Mouse (Mus musculus) large intestine, adult 2 months (tissue): ENCODE measurements around the gene Dgkg. TPM values are rescaled to one million over a fixed set of nuclear protein-coding genes. Genes with fewer than 3 reads are reported as not detected.

Experiments used
- DNase-seq: peaks from one replicate; pipeline ENCODE4 v3.0.0-alpha.2; 2012; ENCODE audit warnings: low read depth, low spot score
- WGBS: fragments of 180-500 bp; shearing (Covaris S2); methylation state at CpG from one replicate; pipeline ENCODE4 v1.1.7; 2018; 5-methylcytosine and 5-hydroxymethylcytosine counted together
- polyA plus RNA-seq: library from polyadenylated mRNA; depleted of rRNA; stranded (reverse); fragments of >200 nt; gene quantifications from 2 replicates; pipeline ENCODE4 v1.2.3, GENCODE M21; 2012

Dgkg gene
- polyA plus RNA-seq, 1 experiment: 0.31 TPM

DNA sequence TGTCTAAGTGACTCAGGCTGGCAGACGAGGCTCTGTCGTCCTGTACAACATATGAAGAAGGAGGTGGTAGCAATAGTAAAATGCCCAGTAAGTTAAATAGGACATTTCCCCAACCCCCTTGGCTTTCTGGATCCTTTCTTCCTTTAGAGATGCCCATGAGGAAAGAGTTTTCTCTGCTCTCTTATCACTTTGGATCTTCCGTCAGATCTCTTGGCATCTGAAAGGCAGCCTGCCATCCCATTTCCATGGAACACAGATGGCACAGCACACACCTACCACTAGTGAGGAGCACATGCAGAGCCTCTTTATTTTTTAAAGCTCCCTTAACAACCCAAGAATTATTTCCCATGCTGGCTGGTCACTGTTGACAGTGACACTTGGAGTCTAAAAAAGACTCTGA lies 194.8 kb downstream of the Dgkg start:
- WGBS: 81% methylated on average over 3 of the region's 3 CpGs
- no peak for DNase-seq

GRCm38 (mm10) chr16:22461728-22462127 lies 195.3 kb downstream of the Dgkg start:
- 80% methylated on average over 6 of the region's 6 CpGs for WGBS
- DNase-seq: no peak

- DNase-seq: no peak
- 55% methylated on average over 1 of the region's 1 CpGs for WGBS
Observed at GRCm38 (mm10) chr16:22460960-22461359, 196.1 kb downstream of the Dgkg start.

GRCm38 (mm10) chr16:22452082-22452481 lies 204.9 kb downstream of the Dgkg start:
- DNase-seq: no peak
- 32% methylated on average over 9 of the region's 9 CpGs for WGBS

DNA sequence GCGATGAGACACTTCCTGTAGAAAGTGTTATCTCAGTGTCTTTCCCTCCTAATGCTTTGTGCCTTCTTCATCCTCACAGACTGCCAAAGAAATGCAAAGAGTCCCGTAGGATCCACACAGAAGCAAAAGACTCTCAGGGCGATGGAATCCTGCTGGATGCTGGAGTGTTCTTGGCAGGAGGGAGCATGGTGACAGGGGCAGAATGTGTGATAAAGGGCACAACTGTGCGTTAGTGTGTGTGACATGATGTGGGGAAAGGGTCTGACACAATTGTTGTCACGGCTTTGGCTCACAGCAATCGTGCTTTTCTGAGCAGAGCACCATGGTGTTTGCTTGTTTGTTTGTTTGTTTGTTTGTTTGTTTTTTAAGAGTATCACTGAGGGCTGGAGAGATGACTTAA lies 208.9 kb downstream of the Dgkg start:
- 93% methylated on average over 6 of the region's 6 CpGs for WGBS
- no peak for DNase-seq

DNA sequence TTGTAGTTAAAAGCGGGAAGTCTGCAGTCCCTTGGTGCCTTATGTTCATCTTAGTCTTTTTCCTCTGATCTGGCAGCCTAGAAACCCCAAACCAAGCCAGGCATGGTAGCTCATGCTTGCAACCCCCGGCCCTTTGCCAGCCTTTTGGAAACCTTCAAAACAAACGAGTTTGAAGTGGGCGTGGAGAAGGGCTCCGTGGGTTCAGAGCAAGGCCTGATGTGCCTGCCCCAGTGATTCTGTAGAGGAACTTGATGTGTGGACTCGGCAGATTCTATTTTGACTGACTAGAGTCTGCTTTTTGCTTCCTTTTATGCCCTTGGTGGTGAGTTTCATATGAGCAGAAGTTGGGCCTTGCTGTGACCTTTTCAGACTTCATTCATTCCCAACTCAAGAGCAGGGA lies 212.2 kb downstream of the Dgkg start:
- WGBS: 73% methylated on average over 6 of the region's 6 CpGs
- no peak for DNase-seq

DNA sequence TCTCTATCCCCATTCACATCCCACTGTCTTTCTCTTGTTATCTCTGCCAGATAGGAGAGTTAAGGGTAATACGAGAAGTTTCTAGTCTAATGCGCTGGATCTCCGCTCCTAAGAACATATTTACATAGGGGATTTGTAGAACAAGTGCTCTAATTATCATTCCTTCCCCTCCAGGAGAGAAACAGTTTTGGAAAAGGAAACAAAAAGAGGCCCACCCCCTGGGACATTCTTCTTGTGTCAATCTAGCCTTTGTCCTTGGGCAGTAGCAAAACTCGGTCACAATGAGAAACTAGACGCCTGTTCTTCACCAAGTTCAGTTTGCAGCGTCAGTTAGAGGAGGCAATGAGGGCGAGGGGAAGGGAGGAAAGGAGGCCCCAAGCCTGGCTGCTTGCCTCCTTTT lies 214.8 kb downstream of the Dgkg start:
- 87% methylated on average over 7 of the region's 7 CpGs for WGBS
- no peak for DNase-seq

DNA sequence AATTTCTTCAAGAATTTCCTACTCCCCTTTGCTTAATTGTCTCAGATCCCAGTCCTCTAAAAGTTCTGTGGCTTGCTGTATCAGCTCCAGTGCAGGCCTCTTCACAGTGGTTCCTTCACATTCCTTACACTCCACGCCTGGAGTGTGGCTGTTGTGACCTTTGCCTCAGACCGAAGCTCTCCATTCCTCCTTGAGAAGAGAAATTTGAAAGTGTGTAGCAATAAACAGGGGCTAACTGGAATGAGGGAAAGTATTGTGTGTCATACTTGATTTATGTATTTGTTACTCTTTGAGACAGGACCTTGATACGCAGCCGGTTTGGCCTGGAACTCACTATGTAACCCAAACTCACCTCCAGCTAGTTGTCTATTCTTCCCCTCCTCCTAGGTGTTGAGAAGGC lies 215.7 kb downstream of the Dgkg start:
- 55% methylated on average over 4 of the region's 4 CpGs for WGBS
- no peak for DNase-seq

GRCm38 (mm10) chr16:22440269-22440668 lies 216.8 kb downstream of the Dgkg start:
- WGBS: under 1% methylated on average over 18 of the region's 18 CpGs
- DNase-seq: peak; percentile 39

DNA sequence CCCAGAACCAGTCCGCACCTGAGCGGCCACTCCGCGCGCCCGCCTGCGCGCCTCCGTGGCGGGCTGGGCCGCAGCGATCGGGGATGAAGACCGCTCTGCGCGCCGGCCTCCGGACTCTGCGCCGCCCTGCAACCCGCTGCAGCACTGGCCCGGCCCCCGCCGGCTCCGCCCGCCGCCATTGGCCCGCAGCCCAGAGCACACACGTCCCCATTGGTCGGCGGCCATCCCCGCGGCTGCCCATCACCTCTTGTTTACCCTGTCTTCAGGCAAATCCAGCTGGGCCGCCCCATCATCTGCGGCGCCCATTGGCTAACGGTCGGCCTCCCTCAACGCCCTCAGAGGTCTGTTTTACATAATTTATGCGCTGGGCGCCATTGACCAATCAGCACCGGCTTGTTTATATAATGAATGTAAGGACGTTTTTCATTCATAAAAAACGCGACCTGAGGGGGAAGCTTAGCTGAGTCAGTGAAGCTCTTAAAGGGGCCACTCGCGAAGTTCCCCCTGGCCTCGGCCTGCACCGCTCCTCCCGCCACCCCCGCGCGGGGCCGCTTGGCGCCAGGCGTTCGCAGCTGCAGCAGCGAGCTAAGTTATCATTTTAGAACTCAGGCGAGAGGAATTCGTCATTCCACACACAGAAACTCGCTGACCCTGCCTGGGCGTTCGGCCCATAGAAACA lies 217.4 kb downstream of the Dgkg start, which contains the start of gene Etv5:
Gene Etv5 (minus strand): TSS at position 221 of the 679 bp plus-strand sequence.
- under 1% methylated on average over 63 of the region's 63 CpGs for WGBS
- DNase-seq: peak; percentile 93

- no peak for DNase-seq
- WGBS: under 1% methylated on average over 59 of the region's 59 CpGs
Observed at GRCm38 (mm10) chr16:22438441-22439373, 218.3 kb downstream of the Dgkg start.

DNA sequence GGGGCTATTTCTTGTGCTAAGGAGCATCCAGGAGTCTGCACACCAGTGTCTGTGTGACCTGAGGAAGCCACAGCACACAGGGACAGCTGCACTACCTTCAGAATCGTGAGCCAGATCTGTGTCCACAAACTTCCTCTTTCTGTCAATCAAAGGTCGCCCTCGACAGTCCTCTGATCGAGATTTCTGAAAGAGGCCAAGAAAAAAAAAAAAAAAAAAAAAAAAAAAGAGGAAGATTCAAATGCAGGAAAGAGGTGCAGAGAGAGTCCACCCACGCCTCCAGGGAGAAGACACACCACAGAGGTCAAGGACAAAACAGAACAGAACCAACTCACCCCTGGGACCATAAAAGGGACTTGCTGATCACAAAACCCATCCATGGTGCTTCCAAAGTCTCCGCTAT lies 220.9 kb downstream of the Dgkg start:
- WGBS: 36% methylated on average over 6 of the region's 6 CpGs
- DNase-seq: no peak

DNA sequence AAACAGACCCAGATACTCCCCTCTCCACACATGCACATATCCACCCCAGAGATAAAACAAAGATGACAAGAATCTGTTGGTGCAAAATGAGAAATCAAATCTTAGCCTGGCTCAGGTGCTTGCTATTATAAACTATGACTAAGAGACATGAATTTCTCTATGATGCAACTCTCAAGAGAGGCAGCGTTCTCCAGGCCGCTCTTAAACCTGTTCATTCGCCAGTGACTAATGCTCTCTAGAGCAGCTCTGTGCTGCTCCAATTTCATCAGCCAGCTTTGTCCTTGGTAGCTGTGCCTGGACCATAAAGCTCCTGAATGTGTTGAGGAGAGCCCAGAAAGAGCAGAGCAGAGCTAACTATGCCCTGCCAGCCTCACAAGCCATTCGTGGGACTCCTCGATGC lies 222.5 kb downstream of the Dgkg start:
- 82% methylated on average over 5 of the region's 5 CpGs for WGBS
- DNase-seq: no peak

DNA sequence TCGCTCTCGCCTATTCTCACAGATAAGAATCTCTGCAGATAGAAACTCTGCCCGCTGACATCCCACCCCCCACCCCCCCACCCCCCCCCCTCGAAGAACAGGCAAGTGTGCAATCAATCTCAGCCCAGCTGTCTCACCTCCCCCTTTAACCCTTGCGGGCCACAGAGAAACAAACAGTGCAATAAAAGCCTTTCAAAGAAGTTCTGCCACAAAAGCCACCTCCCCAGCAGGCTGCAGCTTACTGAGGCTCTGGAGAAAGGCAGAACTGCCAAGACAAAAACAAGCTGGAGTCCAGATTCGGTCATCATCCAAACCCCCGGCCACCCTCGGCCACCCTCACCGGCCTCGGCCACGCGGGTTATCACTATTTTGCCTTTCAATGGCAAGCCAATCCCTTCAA lies 223.1 kb downstream of the Dgkg start:
- WGBS: 72% methylated on average over 12 of the region's 12 CpGs
- DNase-seq: no peak

DNA sequence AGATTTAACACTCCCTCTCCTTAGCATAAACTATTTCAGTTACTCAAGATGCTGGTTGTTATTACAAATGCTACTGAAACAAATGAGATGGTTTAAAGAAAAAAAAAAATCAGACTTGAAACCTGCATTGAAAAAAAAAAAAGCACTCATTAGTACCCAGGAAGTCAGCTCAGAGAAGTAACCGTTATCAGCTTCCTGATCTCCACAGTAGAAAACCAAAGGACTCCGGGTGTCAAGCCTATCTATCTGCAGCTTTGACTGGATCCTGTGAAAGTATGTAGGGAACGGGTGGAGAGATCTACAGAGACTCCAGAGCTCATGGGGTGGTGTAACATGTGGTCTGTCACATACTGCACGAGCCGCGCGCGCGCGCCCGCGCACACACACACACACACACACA lies 225.2 kb downstream of the Dgkg start:
- DNase-seq: no peak
- 83% methylated on average over 12 of the region's 12 CpGs for WGBS

DNA sequence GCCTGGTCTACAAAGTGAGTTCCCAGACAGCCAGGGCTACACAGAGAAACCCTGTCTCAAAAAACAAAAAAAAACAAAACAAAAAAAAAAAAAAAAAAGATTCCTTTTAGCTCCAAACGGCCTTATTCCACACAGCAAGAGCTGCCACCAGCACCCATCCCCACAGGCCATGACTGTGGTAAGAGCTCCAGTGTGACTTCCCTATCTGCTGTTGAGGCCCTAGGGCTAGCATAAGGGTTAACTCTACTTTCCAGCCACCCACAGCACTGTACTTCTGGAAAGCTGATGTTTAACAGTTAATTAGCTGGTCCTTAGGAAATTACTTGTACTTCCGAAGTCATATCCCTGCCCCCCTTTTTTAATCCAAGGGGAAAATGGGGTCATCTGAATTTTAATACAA lies 225.7 kb downstream of the Dgkg start:
- 77% methylated on average over 2 of the region's 2 CpGs for WGBS
- DNase-seq: no peak

DNA sequence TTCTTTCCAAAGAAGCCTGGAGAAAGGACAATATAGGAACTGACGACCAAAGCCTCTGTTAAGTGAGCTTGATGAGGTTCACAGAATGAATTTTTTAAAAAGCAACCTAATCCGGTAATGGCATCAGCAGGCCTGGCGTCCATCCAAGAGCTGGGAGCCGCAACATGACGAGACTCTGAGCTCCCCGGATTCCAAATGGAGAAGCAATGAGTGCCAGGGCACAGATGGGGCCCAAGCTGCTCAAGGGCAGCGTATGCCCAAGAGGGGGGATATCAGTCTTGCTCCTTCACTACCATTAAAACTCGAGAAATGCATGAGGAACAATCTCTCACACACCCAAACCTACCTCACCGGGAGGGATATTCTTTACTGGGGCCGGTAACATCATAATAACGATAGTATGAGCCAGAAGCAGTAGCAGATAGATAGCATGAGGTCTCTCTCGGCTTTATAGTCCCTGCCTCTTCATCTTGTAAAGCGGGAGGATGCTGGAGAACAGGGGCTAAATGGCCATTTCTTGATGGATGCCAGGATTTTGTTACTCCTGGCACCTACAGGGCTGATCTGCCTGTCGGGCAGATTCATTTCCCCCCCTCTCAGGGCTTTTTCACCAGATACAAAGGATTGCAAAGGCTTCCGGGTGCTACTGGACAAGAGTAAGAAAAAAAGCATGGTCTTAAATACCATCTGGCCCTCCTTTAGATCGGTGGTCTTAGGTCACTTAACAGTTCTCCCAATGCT lies 226.6 kb downstream of the Dgkg start:
- no peak for DNase-seq
- WGBS: 79% methylated on average over 16 of the region's 16 CpGs

DNA sequence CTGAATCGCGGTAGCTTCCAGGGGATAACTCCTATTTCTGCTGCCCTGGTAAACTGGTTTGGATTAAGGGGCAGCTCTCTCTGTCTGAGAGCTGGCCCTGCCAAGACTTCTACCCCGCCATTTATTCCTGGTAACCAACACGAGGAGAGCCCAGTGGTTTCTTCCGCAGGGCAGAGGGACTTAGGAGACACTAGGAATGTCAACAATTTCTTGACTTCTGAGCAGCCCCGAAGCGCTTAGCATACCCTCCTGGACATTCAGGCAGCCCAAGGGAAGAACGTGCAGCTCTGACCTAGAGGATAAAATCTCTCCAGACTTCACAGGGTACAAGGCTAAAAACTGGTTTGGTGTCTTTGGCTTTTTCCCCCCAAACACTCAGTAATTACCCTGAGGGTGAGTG lies 227.6 kb downstream of the Dgkg start:
- no peak for DNase-seq
- WGBS: 20% methylated on average over 8 of the region's 8 CpGs

GRCm38 (mm10) chr16:22428853-22429341 lies 228.1 kb downstream of the Dgkg start:
- peak; percentile 83 for DNase-seq
- 13% methylated on average over 9 of the region's 9 CpGs for WGBS

DNA sequence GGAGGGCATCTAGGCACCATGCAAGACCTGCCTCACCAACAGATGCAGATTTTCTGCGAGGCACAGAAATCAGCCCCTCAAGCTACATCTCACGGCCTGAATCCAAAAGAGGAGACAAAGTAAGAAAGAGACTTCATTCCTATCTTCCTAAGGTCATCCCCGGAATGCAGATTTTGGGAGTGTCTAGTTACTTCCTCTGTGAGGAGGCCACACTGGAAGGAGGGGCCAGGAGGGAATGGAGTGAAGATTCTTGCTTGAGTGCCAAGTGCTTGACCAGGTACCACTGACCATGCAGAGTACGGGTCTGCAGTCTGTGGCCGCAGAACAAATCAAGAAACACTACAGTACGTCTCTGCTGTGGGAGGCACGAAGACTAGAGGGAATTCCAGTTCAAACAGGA lies 230.2 kb downstream of the Dgkg start:
- 92% methylated on average over 7 of the region's 7 CpGs for WGBS

More for the DNA sequence above, 230.2 kb downstream of the Dgkg start:
- DNase-seq: no peak
